Mouse (Mus musculus): ENCODE results near the gene Nog.

The Nog gene

GRCm38 (mm10) chr11:89302056-89302815 lies at the start of gene Nog:
Gene Nog, minus strand, starts transcription at chr11:89302332.
- peak; percentile 66 for DNase-seq

DNA sequence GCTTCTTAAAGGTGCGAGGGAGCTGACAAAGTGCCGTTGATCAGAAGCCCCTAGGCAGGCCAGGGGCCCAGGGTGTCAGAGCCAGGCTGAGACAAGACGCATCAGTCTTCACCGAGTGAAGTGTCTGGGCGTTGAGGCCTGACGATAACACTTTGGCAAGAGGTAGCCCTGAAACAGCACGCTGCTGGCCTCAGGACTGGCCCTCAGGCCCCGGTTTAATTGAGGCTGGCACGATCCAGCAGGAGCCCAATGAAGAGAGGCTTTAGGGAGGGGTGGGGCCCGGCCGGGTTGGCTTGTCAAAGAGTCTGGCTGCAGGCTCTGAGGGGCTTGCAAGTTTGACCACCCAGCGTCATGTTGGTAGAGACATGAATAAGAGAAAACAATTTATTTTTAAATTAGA lies 38.1 kb upstream of the Nog start:
- no peak for DNase-seq

DNA sequence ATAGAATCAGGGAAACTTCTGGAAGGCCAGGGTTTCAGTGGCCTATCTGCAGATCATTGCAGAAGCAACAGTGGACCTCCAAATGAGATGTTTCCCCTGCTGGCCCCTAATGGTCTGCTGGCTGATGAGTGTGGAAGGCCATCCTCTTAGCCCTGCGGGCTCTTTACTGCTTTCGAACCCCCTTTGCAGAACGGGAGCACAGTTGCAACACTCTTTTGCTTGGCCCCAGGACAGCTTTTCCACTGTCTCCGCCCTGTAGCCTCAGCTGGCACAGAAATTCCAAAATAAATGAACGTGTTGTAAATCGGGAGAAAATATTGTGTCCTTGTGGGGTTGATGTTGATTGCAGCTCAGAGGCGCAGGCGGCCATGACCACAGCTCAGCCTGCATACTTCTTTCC lies 37.7 kb upstream of the Nog start:
- DNase-seq: no peak

GRCm38 (mm10) chr11:89337910-89338309 lies 35.8 kb upstream of the Nog start:
- no peak for DNase-seq

GRCm38 (mm10) chr11:89327089-89327881 lies 25.2 kb upstream of the Nog start:
- no peak for DNase-seq

- no peak for DNase-seq
Measured at GRCm38 (mm10) chr11:89321775-89322174, 19.6 kb upstream of the Nog start.

DNA sequence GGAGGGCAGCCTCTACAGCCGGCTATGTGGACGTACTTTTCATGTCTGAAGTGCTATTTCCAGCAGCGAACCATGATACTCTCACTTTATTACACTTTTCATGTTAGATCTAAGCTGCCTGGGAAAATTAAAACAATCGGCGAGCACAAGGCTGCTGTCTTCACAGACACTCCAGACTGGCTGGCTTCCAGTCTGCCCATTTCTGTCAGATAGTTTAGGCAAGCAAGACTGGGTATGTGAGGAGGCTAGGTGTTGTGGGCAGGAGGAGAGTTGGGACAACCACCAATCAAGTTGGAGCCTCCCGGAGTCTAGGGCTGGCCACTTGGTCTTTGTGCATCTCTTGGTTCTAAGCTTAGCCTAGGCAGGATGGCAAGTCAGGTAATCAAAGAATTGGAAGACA lies 17.5 kb upstream of the Nog start:
- DNase-seq: no peak

DNA sequence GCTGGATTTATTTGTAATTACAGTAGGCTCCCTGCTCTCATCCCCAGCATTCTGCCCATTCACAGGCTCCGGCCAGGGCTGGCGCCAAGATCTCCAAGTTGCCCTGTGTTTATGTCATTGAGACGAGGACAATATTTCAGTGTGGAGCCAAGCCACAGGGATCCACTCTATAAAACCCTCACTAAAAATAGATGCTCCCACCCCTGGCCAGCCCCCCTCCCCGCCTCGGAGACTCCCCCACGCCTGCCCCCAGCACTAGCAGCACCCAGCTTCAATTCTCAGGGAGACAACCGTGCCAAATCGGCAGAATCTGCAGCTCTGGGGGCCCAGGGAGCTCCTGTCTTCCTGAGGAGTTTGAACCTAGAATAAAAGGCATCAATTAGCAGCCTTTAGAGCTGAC lies 16.2 kb upstream of the Nog start:
- no peak for DNase-seq

DNA sequence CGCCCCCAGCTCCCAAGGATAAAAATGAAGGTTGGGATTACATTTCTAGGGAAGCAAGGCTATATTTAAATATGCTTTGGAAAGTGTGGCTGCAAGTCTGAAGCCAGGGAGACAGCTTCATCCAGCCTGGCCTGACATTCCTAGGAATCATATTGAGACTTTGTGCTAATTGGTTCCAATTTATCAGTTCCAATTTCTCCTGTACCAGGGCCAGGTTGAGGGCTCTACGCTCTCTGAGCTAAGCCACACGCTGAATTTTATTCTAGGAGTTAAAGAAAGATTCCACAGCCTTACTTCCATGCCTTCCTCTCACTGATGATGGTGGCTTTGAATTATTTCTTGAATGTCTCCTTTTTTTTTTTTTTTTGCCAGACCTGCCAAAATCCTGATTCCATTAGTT lies 15.6 kb upstream of the Nog start:
- DNase-seq: no peak

GRCm38 (mm10) chr11:89314374-89314773 lies 12.2 kb upstream of the Nog start:
- DNase-seq: no peak

GRCm38 (mm10) chr11:89312378-89312777 lies 10.2 kb upstream of the Nog start:
- DNase-seq: no peak

- DNase-seq: no peak
Measured at GRCm38 (mm10) chr11:89310217-89310616, 8.1 kb upstream of the Nog start.

- peak; percentile 93 for DNase-seq
Measured at GRCm38 (mm10) chr11:89303421-89303820, 1.3 kb upstream of the Nog start.

- no peak for DNase-seq
Measured at GRCm38 (mm10) chr11:89302816-89303180, 666 bp upstream of the Nog start.

- DNase-seq: peak; percentile 41
Measured at GRCm38 (mm10) chr11:89301331-89302055, 639 bp downstream of the Nog start.

DNA sequence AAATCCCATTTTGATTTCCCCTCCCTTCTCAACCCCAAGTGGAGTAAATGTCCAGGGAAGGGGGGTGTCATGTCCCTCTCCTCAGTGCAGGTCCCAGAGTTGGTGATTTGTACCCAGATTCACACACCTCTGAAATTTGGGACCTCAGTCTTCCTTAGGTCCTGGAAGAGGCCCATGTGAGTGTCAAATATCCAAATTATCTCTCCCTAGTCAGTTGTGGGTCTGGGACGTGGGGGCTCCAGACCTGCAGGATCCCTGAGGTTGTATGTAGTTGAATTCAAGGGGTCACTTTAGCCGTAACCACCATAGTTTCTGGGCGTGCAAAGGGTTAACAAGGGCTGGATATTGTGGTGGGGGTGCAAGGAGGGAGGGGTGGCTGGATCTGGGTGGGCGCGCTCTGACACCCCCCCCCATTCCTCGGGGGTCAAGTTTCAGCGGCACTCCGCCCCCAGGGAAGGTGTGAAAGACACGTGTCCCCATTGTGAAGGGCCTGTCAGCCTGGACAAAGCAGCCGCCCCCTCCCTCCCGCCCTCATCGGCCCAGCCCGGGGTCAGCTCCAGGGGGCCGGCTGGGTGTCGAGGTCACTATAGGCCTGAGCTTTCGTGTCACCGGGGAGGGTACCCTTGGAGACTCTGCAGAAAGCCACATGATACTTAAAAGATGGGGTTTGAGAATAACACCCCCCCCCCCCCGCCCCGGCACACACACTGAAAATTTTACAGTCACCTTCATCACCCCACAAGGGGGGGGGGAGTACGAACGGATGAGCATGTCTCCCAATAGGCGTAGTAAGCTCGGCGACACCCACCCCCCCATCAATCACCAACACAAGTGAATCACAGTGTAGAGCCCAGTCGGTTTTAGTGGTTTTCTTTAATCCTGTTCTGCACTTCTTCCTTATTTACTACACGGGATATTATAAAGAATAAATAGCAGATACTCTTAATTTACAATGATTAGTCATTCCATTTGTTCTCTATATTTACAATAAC lies 2.1 kb downstream of the Nog start:
- DNase-seq: no peak

DNA sequence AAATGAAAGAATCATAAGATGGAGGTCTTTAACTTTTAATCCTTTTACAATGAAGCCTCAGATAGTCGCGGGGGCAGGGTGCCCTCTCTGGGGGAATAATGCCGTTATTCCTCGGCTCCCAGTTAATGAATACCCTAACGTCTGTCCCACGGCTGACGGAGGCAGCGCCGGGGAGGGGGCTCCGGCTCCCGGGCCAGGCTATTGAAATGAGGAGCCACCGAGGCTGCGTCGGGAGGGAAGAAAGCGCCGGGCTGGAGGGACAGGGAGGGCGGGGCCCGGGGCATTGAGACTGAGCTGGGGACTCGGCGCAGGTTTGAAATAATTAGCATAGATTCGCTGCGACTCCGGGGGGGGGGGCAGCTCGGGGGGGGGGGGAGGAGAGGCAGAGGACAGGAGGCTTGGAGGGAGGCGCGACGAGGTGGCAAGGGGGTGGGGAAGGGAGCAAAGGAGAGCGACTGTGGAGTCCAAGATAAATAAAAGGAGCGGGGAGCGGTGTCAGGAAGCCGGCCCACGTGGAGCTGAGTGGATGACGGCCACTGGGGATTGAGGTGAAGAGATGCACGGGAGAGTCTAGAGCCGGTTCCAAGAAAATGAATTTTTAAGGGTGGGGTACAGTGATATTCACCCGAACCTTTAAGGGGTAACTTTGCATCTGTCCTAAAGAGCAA lies 2.9 kb downstream of the Nog start:
- peak; percentile 23 for DNase-seq

DNA sequence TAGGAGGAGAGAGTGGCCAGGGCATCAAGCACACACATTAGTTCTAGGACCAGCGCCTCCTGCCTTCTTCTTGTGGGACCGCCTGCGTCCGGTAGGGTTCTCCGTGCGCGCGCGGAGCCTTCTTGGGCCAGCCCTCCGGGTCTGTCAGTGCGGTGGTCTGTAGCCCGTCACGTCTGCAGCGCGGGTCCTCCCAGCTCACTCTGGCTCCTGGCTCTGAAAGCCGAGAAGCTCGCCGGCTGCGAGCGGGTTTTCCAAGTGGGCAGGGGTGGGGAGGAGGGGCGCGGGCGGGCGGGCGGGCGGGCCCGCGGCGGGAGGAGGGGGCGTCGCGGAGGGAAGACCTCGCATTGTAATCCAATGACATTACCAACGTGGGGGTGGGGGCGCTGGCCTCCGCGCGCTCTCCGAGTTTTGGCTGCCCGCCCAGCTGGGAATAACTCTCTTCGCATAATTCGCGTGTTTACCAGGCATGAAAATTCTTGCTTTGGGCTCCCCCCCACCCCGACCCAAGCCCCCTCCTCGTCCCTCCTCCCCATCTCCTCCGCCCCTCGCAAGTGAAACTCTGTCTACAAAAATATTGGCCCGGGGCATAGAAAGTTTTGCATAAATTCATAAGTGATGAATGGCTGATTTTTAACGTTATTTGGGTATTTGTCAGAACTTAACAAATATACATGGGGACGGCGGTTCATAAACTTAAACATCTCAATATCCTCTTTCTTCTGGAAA lies 3.7 kb downstream of the Nog start:
- peak; percentile 45 for DNase-seq

DNA sequence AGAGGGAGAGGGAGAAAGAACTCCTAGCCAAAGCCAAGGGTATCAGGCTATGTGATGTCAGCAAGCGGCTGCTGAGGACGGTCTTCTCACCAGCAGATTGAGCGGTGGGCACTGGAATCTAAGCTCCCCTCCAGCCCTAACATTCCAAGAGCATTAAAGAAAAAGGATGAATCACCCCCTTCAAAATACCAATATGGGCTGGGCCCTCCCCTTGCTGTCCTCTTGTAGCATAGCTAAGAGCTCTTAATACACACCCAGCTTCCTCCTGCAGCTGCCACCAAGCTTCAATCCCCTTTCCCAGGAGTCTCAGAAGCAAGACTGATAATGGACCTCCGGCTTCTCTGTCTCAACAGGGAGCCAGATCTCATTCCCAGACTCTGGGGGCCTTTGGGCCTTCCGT lies 4.6 kb downstream of the Nog start:
- DNase-seq: no peak

DNA sequence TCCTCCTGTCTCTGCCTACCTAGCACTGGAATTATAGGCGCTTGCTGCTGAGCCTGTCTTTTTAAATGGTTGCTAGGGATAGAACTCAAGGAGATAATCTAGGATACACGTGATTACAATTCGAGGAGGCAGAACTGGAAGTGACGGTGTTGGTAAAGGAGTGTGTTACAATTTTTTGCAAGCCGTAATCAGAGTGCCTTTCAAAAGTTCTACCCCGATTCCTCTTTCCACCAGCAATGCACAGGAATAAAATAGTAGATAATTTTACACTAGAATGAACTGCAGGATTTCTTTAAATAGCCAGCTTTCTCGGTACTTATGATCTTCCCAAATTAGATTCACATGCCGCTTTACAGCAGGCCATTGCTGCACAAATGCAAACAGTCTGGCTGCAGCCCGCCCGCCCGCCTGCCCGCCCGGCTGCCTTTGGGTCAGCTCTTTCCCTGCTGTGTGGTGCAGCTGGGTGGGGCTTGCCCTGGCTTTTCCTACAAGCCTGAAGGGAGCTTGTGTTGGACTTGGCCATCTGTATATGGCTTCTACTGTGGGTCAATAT lies 32.2 kb downstream of the Nog start:
- DNase-seq: no peak

- no peak for DNase-seq
Measured at GRCm38 (mm10) chr11:89267520-89267919, 34.6 kb downstream of the Nog start.
